Mouse (Mus musculus): ENCODE results near the gene 2610507B11Rik. TPM values are rescaled to one million over a fixed set of nuclear protein-coding genes. Genes with fewer than 3 reads are reported as not detected.

The 2610507B11Rik gene
- polyA plus RNA-seq (2015; fragmentation: Nextera tagmentation; extraction: Ambion mirVana): 58.5 and 60.5 TPM in 2 replicates

DNA sequence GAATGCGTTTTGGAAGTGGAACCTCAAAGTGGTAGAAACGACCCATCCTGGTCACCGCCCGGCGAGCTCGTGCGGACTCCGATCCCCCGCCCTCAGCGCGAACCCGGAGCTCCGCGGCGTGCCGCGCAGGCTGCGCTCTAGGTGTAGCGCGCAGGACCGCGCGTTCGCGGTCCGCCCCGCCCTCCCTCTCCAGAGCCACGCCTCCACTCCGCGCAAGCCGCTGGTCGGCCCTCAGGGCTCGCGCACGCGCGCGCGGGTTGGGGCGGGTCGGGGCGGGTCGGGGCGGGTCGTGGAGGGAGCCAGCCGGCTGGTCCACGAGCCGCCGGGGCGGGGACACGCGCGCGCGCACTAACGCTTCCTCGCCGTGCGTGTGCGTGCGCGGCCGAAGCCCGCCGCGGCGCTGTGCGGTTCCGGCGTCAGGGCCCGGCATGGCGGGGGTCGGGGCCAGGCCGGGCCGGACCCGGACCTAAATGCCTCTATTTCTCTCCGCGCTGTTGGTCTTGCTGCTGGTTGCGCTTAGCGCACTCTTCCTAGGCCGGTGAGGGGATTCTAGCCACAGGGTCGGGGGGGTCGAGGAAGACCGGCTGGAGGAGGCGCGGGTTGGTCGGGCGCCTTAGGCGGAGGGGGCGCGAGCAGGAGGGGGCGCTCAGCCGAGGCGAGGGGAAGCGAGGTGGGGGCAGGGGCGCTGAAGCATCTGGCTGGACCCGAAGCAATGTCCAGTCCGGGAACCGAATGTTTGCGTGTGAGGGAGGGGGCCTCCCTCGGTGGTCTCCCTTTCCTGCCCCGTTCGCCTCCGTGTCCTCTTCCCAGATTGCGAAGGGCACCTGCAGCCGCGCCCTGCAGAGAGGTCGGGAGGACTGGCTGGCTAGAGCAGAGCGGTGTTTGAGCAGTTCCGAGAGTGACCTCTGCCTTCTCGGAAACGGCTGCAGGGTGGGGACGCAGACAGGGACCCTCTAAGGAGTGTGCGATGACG, at the start of gene 2610507B11Rik:
2610507B11Rik (plus strand) TSS at position 373 of the 973 bp plus-strand sequence.
- Histone ChIP-seq H3K36me3 (peaks cover 28% of the 10 kb centered on the region), H3K27ac (replicated peaks) (peak within 1 kb of the TSS; percentile 88), H3K9ac (replicated peaks) (peak within 1 kb of the TSS; percentile 91), H3K4me2 (replicated peaks) (peak within 1 kb of the TSS; percentile 85), H3K4me3 (peak within 1 kb of the TSS; percentile 97), H3K9me3 (no peaks in the 10 kb centered on the region), H3K27me3 (no peaks in the 10 kb centered on the region), H3K4me1 (peaks cover 11% of the 10 kb centered on the region)
- WGBS: under 1% methylated on average over 111 of the region's 115 CpGs
- peak; percentile 98 for ATAC-seq (replicated peaks)

DNA sequence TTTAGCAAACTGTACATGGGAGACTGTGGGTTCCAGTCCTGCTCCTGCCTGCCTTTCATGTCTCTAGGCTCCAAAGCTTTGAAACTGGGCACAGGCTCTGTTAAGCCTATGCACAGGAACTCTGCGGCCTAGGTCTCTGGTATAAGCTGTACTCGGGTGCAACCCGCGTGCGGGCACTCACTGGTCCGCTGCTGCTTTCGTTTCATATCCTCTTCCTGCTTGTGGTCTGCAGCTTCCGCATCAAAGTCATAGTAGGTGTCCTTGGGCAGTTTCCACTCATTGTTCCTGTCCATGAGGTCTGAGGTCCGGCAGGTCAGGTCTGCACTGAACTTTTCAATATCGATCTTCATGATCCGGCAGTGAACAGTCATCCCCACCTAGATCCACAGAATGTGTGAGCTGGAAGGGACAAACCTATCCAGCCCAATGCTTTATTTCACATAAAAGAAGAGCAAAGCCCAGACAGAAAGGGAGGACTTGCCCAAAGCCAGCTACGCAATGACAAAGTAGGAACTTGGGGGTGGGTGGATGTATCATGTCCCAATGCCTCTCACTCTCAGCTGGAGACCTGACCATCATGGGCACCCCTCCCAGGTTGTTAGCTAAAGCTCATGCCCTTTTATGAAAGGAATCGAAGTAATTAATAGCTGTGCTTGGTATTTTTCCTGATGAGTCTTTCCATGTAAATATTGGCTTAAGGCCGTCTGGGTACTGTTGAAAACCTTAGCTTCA, 48.3 kb upstream of the 2610507B11Rik start:
- Histone ChIP-seq H3K27ac (replicated peaks) (no peak overlapping the region), H3K9me3 (no peaks in the 10 kb centered on the region), H3K4me1 (no peaks in the 10 kb centered on the region), H3K4me2 (replicated peaks) (no peak overlapping the region), H3K9ac (replicated peaks) (no peak overlapping the region), H3K27me3 (no peaks in the 10 kb centered on the region), H3K36me3 (peaks cover 97% of the 10 kb centered on the region), H3K4me3 (no peak overlapping the region)
- no peak for ATAC-seq (replicated peaks)
- WGBS: 96% methylated on average over 14 of the region's 14 CpGs

DNA sequence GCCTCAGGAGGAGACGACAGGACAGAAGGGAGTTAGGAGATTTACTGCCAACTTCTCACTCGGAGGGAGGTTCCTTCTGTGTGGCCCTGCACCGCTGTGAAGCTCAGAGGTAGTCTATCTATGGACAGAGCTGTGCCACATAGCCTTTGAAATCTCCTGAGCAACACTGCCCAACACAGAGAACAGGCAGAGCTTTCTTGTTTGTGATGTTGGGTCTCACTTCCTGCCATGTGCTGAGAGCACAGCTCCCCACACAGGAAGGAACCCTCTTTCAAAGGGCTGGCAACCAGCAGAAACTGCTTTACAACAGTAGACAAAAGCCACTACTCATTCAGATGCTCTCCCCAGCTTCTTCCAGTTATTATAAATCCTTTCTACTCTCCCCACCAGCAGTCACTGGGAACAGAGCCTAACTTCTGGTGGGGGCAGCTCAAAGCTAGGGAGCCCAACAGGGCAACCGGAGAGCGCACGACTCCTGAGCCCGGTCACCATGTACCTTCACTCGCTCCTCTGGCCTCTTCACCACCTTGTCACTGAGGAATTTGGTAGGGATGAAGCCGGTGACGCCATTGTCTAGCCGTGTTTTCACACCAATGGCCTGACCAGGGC, 45.7 kb upstream of the 2610507B11Rik start:
- no peaks in the 10 kb centered on the region for H3K4me1 ChIP-seq
- H3K36me3 ChIP-seq: peaks cover 95% of the 10 kb centered on the region
- H3K4me3 ChIP-seq: no peak overlapping the region
- no peaks in the 10 kb centered on the region for H3K27me3 ChIP-seq
- ATAC-seq (replicated peaks): no peak
- WGBS: 89% methylated on average over 11 of the region's 11 CpGs
- H3K9me3 ChIP-seq: no peaks in the 10 kb centered on the region
- no peak overlapping the region for H3K27ac ChIP-seq (replicated peaks)
- H3K4me2 ChIP-seq (replicated peaks): no peak overlapping the region
- H3K9ac ChIP-seq (replicated peaks): no peak overlapping the region

- H3K36me3 ChIP-seq: peaks cover 97% of the 10 kb centered on the region
- H3K9me3 ChIP-seq: no peaks in the 10 kb centered on the region
- no peak overlapping the region for H3K27ac ChIP-seq (replicated peaks)
- no peaks in the 10 kb centered on the region for H3K4me1 ChIP-seq
- no peak for ATAC-seq (replicated peaks)
- WGBS: 92% methylated on average over 4 of the region's 4 CpGs
- H3K9ac ChIP-seq (replicated peaks): no peak overlapping the region
- H3K4me3 ChIP-seq: no peak overlapping the region
- H3K27me3 ChIP-seq: no peaks in the 10 kb centered on the region
- no peak overlapping the region for H3K4me2 ChIP-seq (replicated peaks)
Measured at GRCm38 (mm10) chr11:78223586-78223985, 38.0 kb upstream of the 2610507B11Rik start.

DNA sequence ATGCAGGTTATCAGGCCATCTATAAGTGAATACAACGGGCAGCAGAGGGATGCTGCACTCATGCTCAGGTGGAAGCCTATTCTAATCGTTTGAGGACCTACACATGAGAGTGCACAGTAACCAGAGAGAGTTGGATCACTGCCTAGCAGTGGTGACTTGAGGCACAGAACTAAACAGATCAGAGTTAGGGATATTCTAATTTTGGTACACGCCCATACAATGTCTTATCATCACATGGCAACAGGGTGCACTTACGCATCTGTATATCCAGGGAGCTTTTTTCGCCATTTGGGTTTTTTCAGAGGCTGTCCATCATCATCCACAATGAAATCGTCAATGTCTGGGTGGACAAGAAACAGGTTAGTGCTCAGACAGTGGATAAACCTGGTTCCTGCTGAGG, 30.0 kb upstream of the 2610507B11Rik start:
- no peak overlapping the region for H3K9ac ChIP-seq (replicated peaks)
- no peak for ATAC-seq (replicated peaks)
- H3K27ac ChIP-seq (replicated peaks): no peak overlapping the region
- no peaks in the 10 kb centered on the region for H3K9me3 ChIP-seq
- H3K36me3 ChIP-seq: peaks cover 79% of the 10 kb centered on the region
- no peak overlapping the region for H3K4me3 ChIP-seq
- H3K4me2 ChIP-seq (replicated peaks): no peak overlapping the region
- 93% methylated on average over 6 of the region's 6 CpGs for WGBS
- H3K27me3 ChIP-seq: no peaks in the 10 kb centered on the region
- no peaks in the 10 kb centered on the region for H3K4me1 ChIP-seq

GRCm38 (mm10) chr11:78240193-78240857, 21.2 kb upstream of the 2610507B11Rik start:
- Histone ChIP-seq H3K9ac (replicated peaks) (no peak overlapping the region), H3K4me3 (no peak overlapping the region), H3K9me3 (no peaks in the 10 kb centered on the region), H3K4me1 (peaks cover 23% of the 10 kb centered on the region), H3K36me3 (peaks cover 26% of the 10 kb centered on the region), H3K27ac (replicated peaks) (no peak overlapping the region), H3K4me2 (replicated peaks) (no peak overlapping the region), H3K27me3 (no peaks in the 10 kb centered on the region)
- 89% methylated on average over 9 of the region's 9 CpGs for WGBS
- no peak for ATAC-seq (replicated peaks)

DNA sequence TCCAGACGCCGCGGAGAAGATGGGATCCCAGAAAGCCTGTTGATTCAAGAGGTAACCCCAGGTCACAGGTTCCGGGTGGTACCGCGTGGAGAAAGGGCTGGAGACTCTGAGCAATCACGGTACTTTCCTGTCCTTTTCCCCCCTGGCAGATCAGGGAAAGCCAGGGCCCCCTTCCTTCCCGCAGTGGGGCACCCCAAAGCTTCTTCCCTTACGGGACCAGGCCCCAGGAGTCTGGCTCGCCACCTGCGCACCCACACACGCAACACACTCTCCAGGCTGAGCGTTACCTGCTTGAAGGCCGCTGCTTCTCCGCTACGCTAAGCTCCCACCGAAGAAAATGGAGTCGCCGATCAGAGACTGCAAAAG, 16.3 kb upstream of the 2610507B11Rik start:
- H3K36me3 ChIP-seq: peaks cover 10% of the 10 kb centered on the region
- peaks cover 46% of the 10 kb centered on the region for H3K4me1 ChIP-seq
- peak overlapping the region; percentile 98 for H3K27ac ChIP-seq (replicated peaks)
- no peak for ATAC-seq (replicated peaks)
- no peaks in the 10 kb centered on the region for H3K9me3 ChIP-seq
- H3K9ac ChIP-seq (replicated peaks): peak overlapping the region; percentile 74
- WGBS: 2% methylated on average over 19 of the region's 19 CpGs
- H3K27me3 ChIP-seq: no peaks in the 10 kb centered on the region
- peak overlapping the region; percentile 69 for H3K4me3 ChIP-seq
- H3K4me2 ChIP-seq (replicated peaks): peak overlapping the region; percentile 76

DNA sequence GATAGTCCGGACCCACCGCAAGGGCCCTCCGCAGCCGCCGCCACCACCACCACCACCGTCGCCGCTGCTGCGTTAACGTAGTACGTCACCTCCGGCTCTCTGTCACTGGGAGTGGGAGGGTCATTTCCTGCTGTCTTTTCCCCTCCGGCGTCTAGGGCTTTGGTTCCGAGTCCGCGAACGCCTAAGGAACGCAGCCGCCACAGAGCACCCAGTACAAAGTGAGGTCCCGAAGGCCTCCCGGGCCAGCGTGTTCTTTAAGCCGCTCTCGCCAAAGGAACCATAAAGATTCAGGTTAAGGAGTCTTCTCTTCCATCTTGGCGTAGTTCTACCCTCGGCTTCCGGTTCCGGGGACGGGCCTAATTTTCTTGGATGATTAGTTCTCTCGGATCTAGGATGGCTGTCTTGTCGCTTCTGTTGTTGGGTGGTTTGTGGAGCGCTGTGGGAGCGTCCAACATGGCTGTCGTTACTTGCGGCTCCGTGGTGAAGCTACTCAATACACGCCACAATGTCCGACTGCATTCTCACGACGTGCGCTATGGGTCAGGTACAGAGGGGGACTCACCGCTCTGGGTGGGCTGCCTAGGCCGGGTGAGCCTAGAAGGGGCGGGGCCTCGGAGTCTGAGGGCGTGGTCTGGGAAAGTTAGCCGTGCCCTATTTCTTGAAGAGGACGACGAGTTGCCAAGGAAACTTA, 15.8 kb upstream of the 2610507B11Rik start, which contains the start of the genes Sdf2 and Supt6:
Sdf2 (plus strand) TSS at position 120 of the 691 bp plus-strand sequence.
Supt6 (minus strand) TSS at position 361 of the 691 bp plus-strand sequence.
- under 1% methylated on average over 50 of the region's 50 CpGs for WGBS
- peak within 1 kb of the TSS; percentile 74 for H3K9ac ChIP-seq (replicated peaks)
- H3K4me3 ChIP-seq: peak within 1 kb of the TSS; percentile 69
- H3K4me2 ChIP-seq (replicated peaks): peak within 1 kb of the TSS; percentile 76
- no peaks in the 10 kb centered on the region for H3K27me3 ChIP-seq
- ATAC-seq (replicated peaks): peak; percentile 96
- no peaks in the 10 kb centered on the region for H3K9me3 ChIP-seq
- peaks cover 9% of the 10 kb centered on the region; the same call in 1 of the 2 replicates for H3K36me3 ChIP-seq
- peaks cover 46% of the 10 kb centered on the region for H3K4me1 ChIP-seq
- peak within 1 kb of the TSS; percentile 98 for H3K27ac ChIP-seq (replicated peaks)

GRCm38 (mm10) chr11:78246318-78247011, 15.1 kb upstream of the 2610507B11Rik start:
- 54% methylated on average over 7 of the region's 7 CpGs for WGBS
- Histone ChIP-seq H3K4me1 (peaks cover 46% of the 10 kb centered on the region), H3K27me3 (no peaks in the 10 kb centered on the region), H3K4me2 (replicated peaks) (peak overlapping the region; percentile 76), H3K9ac (replicated peaks) (peak overlapping the region; percentile 74), H3K36me3 (peaks cover 13% of the 10 kb centered on the region; the same call in 1 of the 2 replicates), H3K4me3 (peak overlapping the region; percentile 69), H3K9me3 (no peaks in the 10 kb centered on the region), H3K27ac (replicated peaks) (peak overlapping the region; percentile 98)
- no peak for ATAC-seq (replicated peaks)

- H3K27ac ChIP-seq (replicated peaks): no peak overlapping the region
- ATAC-seq (replicated peaks): no peak
- peak overlapping the region; percentile 76; the same call in 1 of the 2 replicates for H3K4me2 ChIP-seq (replicated peaks)
- H3K9ac ChIP-seq (replicated peaks): no peak overlapping the region
- WGBS: 70% methylated on average over 3 of the region's 3 CpGs
- H3K4me3 ChIP-seq: 0 out of 2 replicates have a peak overlapping the region, but pooled peaks have one; percentile 69
- no peaks in the 10 kb centered on the region for H3K27me3 ChIP-seq
- H3K36me3 ChIP-seq: peaks cover 17% of the 10 kb centered on the region; the same call in 1 of the 2 replicates
- peaks cover 46% of the 10 kb centered on the region for H3K4me1 ChIP-seq
- H3K9me3 ChIP-seq: no peaks in the 10 kb centered on the region
Measured at GRCm38 (mm10) chr11:78247012-78247348, 14.6 kb upstream of the 2610507B11Rik start.
